Mouse (Mus musculus): ENCODE data around the gene Glp2r. TPM values are rescaled to one million over a fixed set of nuclear protein-coding genes. Genes with fewer than 3 reads are reported as not detected.

The Glp2r gene
- total RNA-seq (2014; fragmentation: Nextera tagmentation) (not detected in 2 replicates), total RNA-seq (2017) (not detected in 2 replicates)

- no peak for ATAC-seq (replicated peaks; ENCODE audit: low FRiP score, low TSS enrichment, poor library complexity, severe bottlenecking)
Measured at GRCm38 (mm10) chr11:67771053-67771452, at the start of gene Glp2r. Gene Glp2r, minus strand, starts transcription at chr11:67771153.

- peak; percentile 41; the same call in 1 of the 2 replicates for ATAC-seq (replicated peaks; ENCODE audit: low FRiP score, low TSS enrichment, poor library complexity, severe bottlenecking)
Measured at GRCm38 (mm10) chr11:67820221-67820620, 49.3 kb upstream of the Glp2r start.

- ATAC-seq (replicated peaks; ENCODE audit: low FRiP score, low TSS enrichment, poor library complexity, severe bottlenecking), result no peak
Measured at GRCm38 (mm10) chr11:67819604-67820003, 48.7 kb upstream of the Glp2r start.

GRCm38 (mm10) chr11:67811535-67811934 lies 40.6 kb upstream of the Glp2r start:
- no peak for ATAC-seq (replicated peaks; ENCODE audit: low FRiP score, low TSS enrichment, poor library complexity, severe bottlenecking)

GRCm38 (mm10) chr11:67808051-67808450 lies 37.1 kb upstream of the Glp2r start:
- no peak for ATAC-seq (replicated peaks; ENCODE audit: low FRiP score, low TSS enrichment, poor library complexity, severe bottlenecking)

- no peak for ATAC-seq (replicated peaks; ENCODE audit: low FRiP score, low TSS enrichment, poor library complexity, severe bottlenecking)
Measured at GRCm38 (mm10) chr11:67806832-67807597, 36.1 kb upstream of the Glp2r start.

- ATAC-seq (replicated peaks; ENCODE audit: low FRiP score, low TSS enrichment, poor library complexity, severe bottlenecking), result no peak
Measured at GRCm38 (mm10) chr11:67805538-67805937, 34.6 kb upstream of the Glp2r start.

GRCm38 (mm10) chr11:67801169-67801568 lies 30.2 kb upstream of the Glp2r start:
- no peak for ATAC-seq (replicated peaks; ENCODE audit: low FRiP score, low TSS enrichment, poor library complexity, severe bottlenecking)

- no peak for ATAC-seq (replicated peaks; ENCODE audit: low FRiP score, low TSS enrichment, poor library complexity, severe bottlenecking)
Measured at GRCm38 (mm10) chr11:67800130-67800723, 29.3 kb upstream of the Glp2r start.

- no peak for ATAC-seq (replicated peaks; ENCODE audit: low FRiP score, low TSS enrichment, poor library complexity, severe bottlenecking)
Measured at GRCm38 (mm10) chr11:67797931-67798330, 27.0 kb upstream of the Glp2r start, which contains the start of gene Dhrs7c. Gene Dhrs7c, plus strand, starts transcription at chr11:67798187.

- ATAC-seq (replicated peaks; ENCODE audit: low FRiP score, low TSS enrichment, poor library complexity, severe bottlenecking), result no peak
Measured at GRCm38 (mm10) chr11:67790182-67790581, 19.2 kb upstream of the Glp2r start.

- ATAC-seq (replicated peaks; ENCODE audit: low FRiP score, low TSS enrichment, poor library complexity, severe bottlenecking), result no peak
Measured at GRCm38 (mm10) chr11:67774379-67774778, 3.4 kb upstream of the Glp2r start, which contains the start of gene Gsg1l2. Gene Gsg1l2, plus strand, starts transcription at chr11:67774608.

GRCm38 (mm10) chr11:67772577-67772976 lies 1.6 kb upstream of the Glp2r start:
- no peak for ATAC-seq (replicated peaks; ENCODE audit: low FRiP score, low TSS enrichment, poor library complexity, severe bottlenecking)

GRCm38 (mm10) chr11:67771691-67772090 lies 738 bp upstream of the Glp2r start:
- ATAC-seq (replicated peaks; ENCODE audit: low FRiP score, low TSS enrichment, poor library complexity, severe bottlenecking), result no peak

GRCm38 (mm10) chr11:67757373-67758167 lies 13.4 kb downstream of the Glp2r start:
- ATAC-seq (replicated peaks; ENCODE audit: low FRiP score, low TSS enrichment, poor library complexity, severe bottlenecking), result no peak

GRCm38 (mm10) chr11:67756287-67756686 lies 14.7 kb downstream of the Glp2r start:
- ATAC-seq (replicated peaks; ENCODE audit: low FRiP score, low TSS enrichment, poor library complexity, severe bottlenecking), result no peak

GRCm38 (mm10) chr11:67741569-67741968 lies 29.4 kb downstream of the Glp2r start:
- ATAC-seq (replicated peaks; ENCODE audit: low FRiP score, low TSS enrichment, poor library complexity, severe bottlenecking), result no peak

GRCm38 (mm10) chr11:67738846-67739490 lies 32.0 kb downstream of the Glp2r start:
- ATAC-seq (replicated peaks; ENCODE audit: low FRiP score, low TSS enrichment, poor library complexity, severe bottlenecking), result no peak

GRCm38 (mm10) chr11:67738345-67738744 lies 32.6 kb downstream of the Glp2r start:
- no peak for ATAC-seq (replicated peaks; ENCODE audit: low FRiP score, low TSS enrichment, poor library complexity, severe bottlenecking)

- no peak for ATAC-seq (replicated peaks; ENCODE audit: low FRiP score, low TSS enrichment, poor library complexity, severe bottlenecking)
Measured at GRCm38 (mm10) chr11:67734597-67734996, 36.4 kb downstream of the Glp2r start.
